Mouse (Mus musculus): ENCODE measurements around the gene Dnajc12. TPM values are rescaled to one million over a fixed set of nuclear protein-coding genes. Genes with fewer than 3 reads are reported as not detected.
"Not testable (repeated sequence)": the region's sequence is repeated elsewhere in the genome, so short reads cannot be mapped to it uniquely, and the experiment has no call there.

The Dnajc12 gene
- polyA plus RNA-seq (2016; fragmentation: Nextera tagmentation; extraction: Ambion mirVana), result 7.4 and 9.1 TPM in 2 replicates

- peaks cover 23% of the 10 kb centered on the region for H3K27me3 ChIP-seq
- peak; percentile 94 for ATAC-seq (ENCODE audit: low FRiP score)
- peak within 1 kb of the TSS; percentile 68 for H3K9ac ChIP-seq
- H3K4me3 ChIP-seq (replicated peaks), result peak within 1 kb of the TSS; percentile 54
- no peak within 1 kb of the TSS for H3K27ac ChIP-seq
- no peaks in the 10 kb centered on the region for H3K9me3 ChIP-seq
- H3K4me1 ChIP-seq, result peaks cover 6% of the 10 kb centered on the region; the same call in 1 of the 2 replicates
- WGBS, result under 1% methylated on average over 28 of the region's 28 CpGs
- H3K36me3 ChIP-seq (replicated peaks), result no peaks in the 10 kb centered on the region
- H3K4me2 ChIP-seq, result peak within 1 kb of the TSS; percentile 88
Measured at GRCm38 (mm10) chr10:63382372-63383279, at the start of gene Dnajc12. Gene Dnajc12, plus strand, starts transcription at chr10:63382443.

- peak overlapping the region; percentile 96; the same call in 1 of the 2 replicates for H3K9ac ChIP-seq
Measured at GRCm38 (mm10) chr10:63336901-63337300, 45.3 kb upstream of the Dnajc12 start.

GRCm38 (mm10) chr10:63337326-63337725 lies 44.9 kb upstream of the Dnajc12 start:
- H3K27me3 ChIP-seq, result no peaks in the 10 kb centered on the region
- WGBS, result 35% methylated on average over 5 of the region's 5 CpGs
- no peak overlapping the region for H3K27ac ChIP-seq
- no peak for ATAC-seq (ENCODE audit: low FRiP score)
- peaks cover 22% of the 10 kb centered on the region for H3K4me1 ChIP-seq
- peak overlapping the region; percentile 96 for H3K9ac ChIP-seq
- peaks cover 23% of the 10 kb centered on the region for H3K36me3 ChIP-seq (replicated peaks)
- peak overlapping the region; percentile 84 for H3K4me3 ChIP-seq (replicated peaks)
- no peaks in the 10 kb centered on the region for H3K9me3 ChIP-seq
- peak overlapping the region; percentile 78 for H3K4me2 ChIP-seq

More at GRCm38 (mm10) chr10:63336901-63337300, 45.3 kb upstream of the Dnajc12 start:
- no peaks in the 10 kb centered on the region for H3K9me3 ChIP-seq
- no peaks in the 10 kb centered on the region for H3K27me3 ChIP-seq
- peak overlapping the region; percentile 78 for H3K4me2 ChIP-seq
- H3K4me1 ChIP-seq, result peaks cover 22% of the 10 kb centered on the region
- H3K4me3 ChIP-seq (replicated peaks), result peak overlapping the region; percentile 84
- peaks cover 23% of the 10 kb centered on the region for H3K36me3 ChIP-seq (replicated peaks)
- H3K27ac ChIP-seq, result no peak overlapping the region
- no peak for ATAC-seq (ENCODE audit: low FRiP score)
- WGBS, result 68% methylated on average over 13 of the region's 13 CpGs

- Histone ChIP-seq H3K27me3 (no peaks in the 10 kb centered on the region), H3K4me1 (peaks cover 22% of the 10 kb centered on the region), H3K4me2 (peak overlapping the region; percentile 78), H3K9ac (peak overlapping the region; percentile 96), H3K36me3 (replicated peaks) (peaks cover 16% of the 10 kb centered on the region), H3K4me3 (replicated peaks) (peak overlapping the region; percentile 84), H3K9me3 (no peaks in the 10 kb centered on the region), H3K27ac (peak overlapping the region; percentile 95)
- peak; percentile 87 for ATAC-seq (ENCODE audit: low FRiP score)
- WGBS, result 1% methylated on average over 78 of the region's 113 CpGs
Measured at GRCm38 (mm10) chr10:63337951-63338836, 44.0 kb upstream of the Dnajc12 start.

GRCm38 (mm10) chr10:63338914-63339643 lies 43.2 kb upstream of the Dnajc12 start:
- H3K4me1 ChIP-seq, result peaks cover 22% of the 10 kb centered on the region
- H3K4me3 ChIP-seq (replicated peaks), result peak overlapping the region; percentile 84
- ATAC-seq (ENCODE audit: low FRiP score), result peak; percentile 96
- H3K9ac ChIP-seq, result peak overlapping the region; percentile 96
- no peaks in the 10 kb centered on the region for H3K27me3 ChIP-seq
- under 1% methylated on average over 51 of the region's 74 CpGs for WGBS
- H3K27ac ChIP-seq, result peak overlapping the region; percentile 95
- H3K36me3 ChIP-seq (replicated peaks), result peaks cover 8% of the 10 kb centered on the region
- peak overlapping the region; percentile 78 for H3K4me2 ChIP-seq
- H3K9me3 ChIP-seq, result no peaks in the 10 kb centered on the region

- Histone ChIP-seq H3K4me1 (peaks cover 17% of the 10 kb centered on the region), H3K36me3 (replicated peaks) (no peaks in the 10 kb centered on the region), H3K9me3 (no peaks in the 10 kb centered on the region), H3K4me2 (no peak overlapping the region), H3K4me3 (replicated peaks) (no peak overlapping the region), H3K27ac (no peak overlapping the region), H3K27me3 (no peaks in the 10 kb centered on the region), H3K9ac (no peak overlapping the region)
- no peak for ATAC-seq (ENCODE audit: low FRiP score)
- 81% methylated on average over 2 of the region's 2 CpGs for WGBS
Measured at GRCm38 (mm10) chr10:63341351-63341750, 40.9 kb upstream of the Dnajc12 start.

GRCm38 (mm10) chr10:63344751-63345150 lies 37.5 kb upstream of the Dnajc12 start:
- H3K9me3 ChIP-seq, result no peaks in the 10 kb centered on the region
- no peak overlapping the region for H3K27ac ChIP-seq
- H3K4me1 ChIP-seq, result peaks cover 7% of the 10 kb centered on the region
- no peaks in the 10 kb centered on the region for H3K27me3 ChIP-seq
- no peaks in the 10 kb centered on the region for H3K36me3 ChIP-seq (replicated peaks)
- 95% methylated on average over 3 of the region's 3 CpGs for WGBS
- no peak overlapping the region for H3K4me3 ChIP-seq (replicated peaks)
- ATAC-seq (ENCODE audit: low FRiP score), result no peak
- no peak overlapping the region for H3K4me2 ChIP-seq
- no peak overlapping the region for H3K9ac ChIP-seq

GRCm38 (mm10) chr10:63348291-63348690 lies 34.0 kb upstream of the Dnajc12 start:
- WGBS, result 39% methylated on average over 3 of the region's 3 CpGs
- H3K4me3 ChIP-seq (replicated peaks), result no peak overlapping the region
- no peak for ATAC-seq (ENCODE audit: low FRiP score)

GRCm38 (mm10) chr10:63350666-63351065 lies 31.6 kb upstream of the Dnajc12 start:
- no peaks in the 10 kb centered on the region for H3K36me3 ChIP-seq (replicated peaks)
- WGBS, result 89% methylated on average over 7 of the region's 7 CpGs
- no peak overlapping the region for H3K27ac ChIP-seq
- no peak overlapping the region for H3K4me3 ChIP-seq (replicated peaks)
- H3K9ac ChIP-seq, result no peak overlapping the region
- H3K27me3 ChIP-seq, result no peaks in the 10 kb centered on the region
- H3K4me1 ChIP-seq, result peaks cover 7% of the 10 kb centered on the region
- no peak overlapping the region for H3K4me2 ChIP-seq
- ATAC-seq (ENCODE audit: low FRiP score), result no peak
- H3K9me3 ChIP-seq, result no peaks in the 10 kb centered on the region

More at GRCm38 (mm10) chr10:63348291-63348690, 34.0 kb upstream of the Dnajc12 start:
- Histone ChIP-seq H3K9ac (no peak overlapping the region), H3K36me3 (replicated peaks) (no peaks in the 10 kb centered on the region), H3K9me3 (no peaks in the 10 kb centered on the region), H3K27me3 (no peaks in the 10 kb centered on the region), H3K4me2 (no peak overlapping the region), H3K27ac (no peak overlapping the region), H3K4me1 (peaks cover 7% of the 10 kb centered on the region)

GRCm38 (mm10) chr10:63351099-63351498 lies 31.1 kb upstream of the Dnajc12 start:
- not testable (repeated sequence) for H3K9me3 ChIP-seq; ATAC-seq (ENCODE audit: low FRiP score); H3K4me2 ChIP-seq; H3K4me3 ChIP-seq (replicated peaks); H3K27ac ChIP-seq; H3K9ac ChIP-seq; H3K4me1 ChIP-seq; H3K27me3 ChIP-seq; H3K36me3 ChIP-seq (replicated peaks)
- 84% methylated on average over 7 of the region's 7 CpGs for WGBS

GRCm38 (mm10) chr10:63352111-63352510 lies 30.1 kb upstream of the Dnajc12 start:
- Histone ChIP-seq H3K9me3 (no peaks in the 10 kb centered on the region), H3K27me3 (no peaks in the 10 kb centered on the region), H3K36me3 (replicated peaks) (no peaks in the 10 kb centered on the region), H3K4me1 (peaks cover 7% of the 10 kb centered on the region), H3K4me2 (no peak overlapping the region), H3K9ac (no peak overlapping the region), H3K27ac (no peak overlapping the region), H3K4me3 (replicated peaks) (no peak overlapping the region)
- no peak for ATAC-seq (ENCODE audit: low FRiP score)
- WGBS, result 81% methylated on average over 5 of the region's 5 CpGs

Measured in forebrain, embryonic 12.5 days (tissue).